Mouse (Mus musculus): ENCODE results near the gene Ndufaf5.

DNA sequence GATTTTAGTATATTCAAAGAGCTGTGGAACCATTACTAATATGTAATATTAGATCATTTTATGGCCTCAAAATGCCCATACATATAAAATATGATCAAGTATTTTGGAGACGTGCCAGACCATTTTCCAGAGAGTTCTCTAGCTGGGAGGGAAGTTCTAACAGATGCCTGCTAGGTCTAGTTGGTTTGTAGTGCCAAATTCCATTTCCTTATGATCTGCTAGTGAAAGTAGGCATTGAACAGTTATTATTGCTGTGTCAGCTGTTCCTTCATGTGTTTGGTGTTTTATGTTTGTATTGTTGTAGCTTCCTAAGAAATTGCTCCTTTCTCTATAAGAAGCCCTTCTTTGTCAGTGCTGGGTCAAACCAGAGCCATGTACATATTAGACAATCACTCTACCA is 45.5 kb downstream of the Ndufaf5 start:
- TF ChIP-seq MAX (IDR thresholded peaks at IDR 0.05; ENCODE audit: low read length) = no peak
- no peak for TF ChIP-seq ZNF384 (IDR thresholded peaks at IDR 0.05; ENCODE audit: low read depth, low read length)
- TF ChIP-seq MEF2A (IDR thresholded peaks at IDR 0.05; ENCODE audit: extremely low read depth, insufficient replicate concordance, low read depth, low read length, poor library complexity, severe bottlenecking) = no peak
- TF ChIP-seq TBP (IDR thresholded peaks at IDR 0.05; ENCODE audit: low read depth, low read length) = no peak
- TF ChIP-seq RCOR1 (IDR thresholded peaks at IDR 0.05; ENCODE audit: low read depth, low read length) = no peak
- no peak for TF ChIP-seq CTCF (IDR thresholded peaks at IDR 0.05 in 2 of 3, conservative IDR thresholded peaks at IDR 0.05 in 1 of 3; ENCODE audit: control insufficient read depth in 1 of 3, insufficient read depth in 1 of 3, low read depth in 2 of 3, low read length in 3 of 3, poor library complexity in 1 of 3, severe bottlenecking in 1 of 3)
- no peak for TF ChIP-seq POLR2A (IDR thresholded peaks at IDR 0.05; ENCODE audit: control insufficient read depth in 1 of 2, insufficient read depth in 1 of 2, low read depth in 1 of 2, low read length in 2 of 2, poor library complexity in 1 of 2)
- no peak for TF ChIP-seq POLR2AphosphoS5 (IDR thresholded peaks at IDR 0.05; ENCODE audit: borderline replicate concordance, low read depth, low read length)
- TF ChIP-seq JUND (IDR thresholded peaks at IDR 0.05; ENCODE audit: low read depth, low read length) = no peak
- no peak for TF ChIP-seq SIN3A (IDR thresholded peaks at IDR 0.05; ENCODE audit: low read length)
- no peak for TF ChIP-seq TCF12 (IDR thresholded peaks at IDR 0.05; ENCODE audit: low read depth, low read length)
- TF ChIP-seq CHD1 (IDR thresholded peaks at IDR 0.05; ENCODE audit: low read depth, low read length) = no peak

Data from MEL (cell line).